Mouse (Mus musculus) testis, adult 2 months (tissue): ENCODE measurements around the gene Lhpp. TPM values are rescaled to one million over a fixed set of nuclear protein-coding genes. Genes with fewer than 3 reads are reported as not detected.
"Not testable (repeated sequence)": the region's sequence is repeated elsewhere in the genome, so short reads cannot be mapped to it uniquely, and the experiment has no call there.

ENCODE experiments used
- H3K27ac ChIP-seq: fragments of 200-500 bp; 2 replicates; pipeline ENCODE4 v1.5.1; 2012; ENCODE audit warnings: low read depth, low read length; ENCODE audit not compliant: control insufficient read depth, insufficient read depth
- H3K27me3 ChIP-seq: fragments of 200-500 bp; 2 replicates; pipeline ENCODE4 v1.6.1; 2012; ENCODE audit warnings: mild to moderate bottlenecking, low read length, moderate library complexity; ENCODE audit not compliant: control insufficient read depth, insufficient read depth
- H3K36me3 ChIP-seq: fragments of 200-500 bp; 2 replicates; pipeline ENCODE4 v1.6.1; 2012; ENCODE audit warnings: mild to moderate bottlenecking, low read length; ENCODE audit not compliant: control insufficient read depth, insufficient read depth
- H3K4me1 ChIP-seq: fragments of 200-500 bp; 2 replicates; pipeline ENCODE4 v1.6.1; 2012; ENCODE audit warnings: low read length; ENCODE audit not compliant: control insufficient read depth, insufficient read depth
- H3K4me3 ChIP-seq: fragments of 200-500 bp; 2 replicates; pipeline ENCODE4 v1.5.1; 2012; ENCODE audit warnings: low read depth, mild to moderate bottlenecking, low read length, moderate library complexity, mixed read lengths; ENCODE audit not compliant: control insufficient read depth
- CTCF ChIP-seq: fragments of 200-500 bp; IDR thresholded peaks from 2 replicates; pipeline ENCODE4 v1.5.1; 2012; ENCODE audit warnings: low read depth, mild to moderate bottlenecking, inconsistent platforms, low read length, moderate library complexity; ENCODE audit not compliant: control insufficient read depth, insufficient read depth, insufficient replicate concordance
- POLR2A ChIP-seq: fragments of 200-500 bp; IDR thresholded peaks from 2 replicates; pipeline ENCODE4 v1.6.1; 2012; ENCODE audit warnings: low read depth, mild to moderate bottlenecking, inconsistent platforms, low read length, moderate library complexity; ENCODE audit not compliant: control insufficient read depth
- polyA plus RNA-seq: library from polyadenylated mRNA; depleted of rRNA; stranded (reverse); fragments of >200 nt; gene quantifications from 2 replicates; pipeline ENCODE4 v1.2.3, GENCODE M21; 2012

The Lhpp gene
- polyA plus RNA-seq, 1 experiment, result 7.3 TPM

DNA sequence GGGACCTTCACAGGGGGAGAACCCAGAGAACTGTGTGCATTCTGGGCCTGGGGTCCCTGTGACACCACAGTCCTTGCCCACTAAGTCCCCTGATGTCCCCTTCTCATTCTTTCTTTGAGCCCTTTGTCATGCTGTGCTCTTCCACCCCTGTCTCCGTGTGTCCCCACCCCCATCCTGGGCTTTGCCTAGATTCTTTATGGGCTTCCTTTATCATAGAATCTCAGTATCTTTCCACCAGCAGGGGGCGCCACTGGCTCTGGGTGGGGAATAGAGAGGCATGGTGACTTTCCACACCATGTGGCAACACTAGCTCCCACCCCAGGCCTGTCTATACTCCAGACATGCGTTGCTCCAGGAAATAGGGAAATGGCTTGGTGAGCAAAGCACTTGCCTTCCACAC lies 46.1 kb downstream of the Lhpp start:
- Histone ChIP-seq H3K4me1 (peaks cover 2% of the 10 kb centered on the region), H3K27ac (no peak overlapping the region), H3K4me3 (no peak overlapping the region), H3K27me3 (no peaks in the 10 kb centered on the region), H3K36me3 (no peaks in the 10 kb centered on the region)
- TF ChIP-seq POLR2A (no peak), CTCF (peak; percentile 69)

DNA sequence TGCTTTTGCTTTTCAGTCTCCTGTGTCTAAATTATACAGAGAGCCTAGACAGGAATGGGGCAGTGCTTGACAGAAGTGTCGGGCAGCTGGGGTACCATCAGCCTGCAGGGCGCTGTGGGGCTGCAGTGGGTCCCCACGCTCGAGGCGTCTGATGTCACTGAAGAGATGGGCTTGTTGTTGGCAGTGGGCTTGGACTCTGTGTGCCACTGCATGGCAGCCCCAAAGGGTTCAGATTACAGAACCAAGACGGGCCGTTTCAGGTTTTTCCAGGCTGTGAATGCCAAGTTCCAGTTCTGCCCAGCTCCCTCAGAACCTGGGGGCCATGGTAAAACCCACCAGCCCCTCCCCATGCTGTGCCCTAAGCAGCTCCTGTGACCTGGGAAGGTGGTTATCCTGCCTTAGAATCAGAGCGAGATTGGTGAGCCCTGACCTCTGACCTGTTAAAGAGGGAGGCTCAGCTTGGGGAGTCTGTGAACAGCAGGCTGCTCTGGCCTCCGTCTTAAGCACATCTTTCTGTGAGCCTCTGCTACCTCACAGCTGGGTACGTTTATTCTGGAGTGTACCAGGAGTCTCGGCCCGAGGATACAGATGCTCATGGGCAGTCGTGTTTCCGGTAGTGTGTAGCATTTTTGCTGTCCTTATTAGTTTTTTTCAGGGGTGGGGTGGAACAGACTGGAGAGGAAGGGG lies 47.1 kb downstream of the Lhpp start:
- H3K27me3 ChIP-seq, result no peaks in the 10 kb centered on the region
- TF ChIP-seq CTCF (no peak), POLR2A (no peak)
- no peaks in the 10 kb centered on the region for H3K36me3 ChIP-seq
- H3K4me3 ChIP-seq, result no peak overlapping the region
- peaks cover 2% of the 10 kb centered on the region for H3K4me1 ChIP-seq
- no peak overlapping the region for H3K27ac ChIP-seq

DNA sequence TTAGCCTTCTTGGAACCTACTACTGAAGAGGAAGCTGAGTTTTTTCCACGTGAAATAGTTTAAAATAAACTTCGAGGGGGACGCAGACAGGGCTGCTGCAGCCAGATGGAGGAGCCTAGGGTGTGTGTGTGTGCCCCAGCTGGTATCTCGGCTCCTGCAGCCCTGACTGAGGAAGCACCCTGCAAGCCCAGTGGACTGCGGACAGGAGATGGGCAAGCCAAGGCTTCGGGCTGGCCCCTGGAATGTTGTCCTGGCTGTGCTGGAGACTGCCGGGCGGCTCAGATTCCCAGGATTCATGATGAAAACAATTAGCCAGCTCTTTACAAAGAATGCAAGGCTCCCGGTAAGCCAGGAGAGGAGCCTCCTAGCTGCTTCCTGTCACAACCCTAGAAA lies 47.6 kb downstream of the Lhpp start:
- no peak overlapping the region for H3K4me3 ChIP-seq
- peaks cover 2% of the 10 kb centered on the region for H3K4me1 ChIP-seq
- TF ChIP-seq CTCF, result no peak
- TF ChIP-seq POLR2A, result no peak
- H3K36me3 ChIP-seq, result no peaks in the 10 kb centered on the region
- no peaks in the 10 kb centered on the region for H3K27me3 ChIP-seq
- no peak overlapping the region for H3K27ac ChIP-seq

DNA sequence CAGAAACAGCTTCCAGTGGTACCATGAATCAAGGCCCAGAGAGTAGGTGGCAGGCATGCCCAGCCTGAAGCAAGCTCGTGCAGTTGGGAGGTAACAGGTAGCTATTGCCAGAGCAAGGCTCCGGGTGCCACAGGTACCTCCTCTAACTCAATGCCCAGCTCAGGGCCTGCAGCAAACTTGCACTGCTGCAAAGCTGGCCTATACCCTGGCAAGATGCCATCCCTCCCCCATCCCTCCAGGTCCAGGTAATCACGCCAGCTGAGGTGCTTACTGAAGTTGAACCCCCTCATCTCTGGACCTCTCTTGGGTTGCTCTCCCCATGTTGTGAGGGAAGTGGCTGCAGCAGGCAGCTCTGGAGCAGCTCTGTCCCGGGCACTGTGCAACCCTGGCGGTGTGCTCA lies 48.2 kb downstream of the Lhpp start:
- Histone ChIP-seq H3K4me1 (peaks cover 2% of the 10 kb centered on the region), H3K36me3 (no peaks in the 10 kb centered on the region), H3K4me3 (no peak overlapping the region), H3K27me3 (no peaks in the 10 kb centered on the region), H3K27ac (no peak overlapping the region)
- TF ChIP-seq POLR2A, result no peak
- TF ChIP-seq CTCF, result no peak

DNA sequence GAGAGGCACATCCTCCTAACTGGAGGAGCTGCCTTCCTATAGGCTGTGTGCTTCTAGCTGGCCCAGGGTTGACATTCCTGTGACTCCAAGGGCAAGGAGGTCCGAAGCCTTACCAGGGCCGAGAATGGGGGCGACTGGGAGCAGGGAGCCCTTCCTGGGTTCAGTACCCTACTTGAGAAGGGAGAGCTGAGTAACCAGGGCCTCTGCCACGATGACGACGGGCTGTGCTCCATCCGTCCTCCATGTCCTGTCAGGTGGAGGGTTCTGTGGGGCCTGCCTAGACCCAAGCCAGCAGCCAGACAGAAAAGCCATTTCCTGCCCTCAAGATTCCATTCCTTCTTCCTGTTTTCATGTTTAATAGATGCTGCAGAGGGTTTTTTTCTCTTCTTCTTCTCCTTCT lies 49.2 kb downstream of the Lhpp start:
- no peak overlapping the region for H3K4me3 ChIP-seq
- H3K36me3 ChIP-seq, result no peaks in the 10 kb centered on the region
- H3K27me3 ChIP-seq, result no peaks in the 10 kb centered on the region
- no peak overlapping the region for H3K27ac ChIP-seq
- TF ChIP-seq CTCF (no peak), POLR2A (no peak)
- peaks cover 2% of the 10 kb centered on the region for H3K4me1 ChIP-seq

DNA sequence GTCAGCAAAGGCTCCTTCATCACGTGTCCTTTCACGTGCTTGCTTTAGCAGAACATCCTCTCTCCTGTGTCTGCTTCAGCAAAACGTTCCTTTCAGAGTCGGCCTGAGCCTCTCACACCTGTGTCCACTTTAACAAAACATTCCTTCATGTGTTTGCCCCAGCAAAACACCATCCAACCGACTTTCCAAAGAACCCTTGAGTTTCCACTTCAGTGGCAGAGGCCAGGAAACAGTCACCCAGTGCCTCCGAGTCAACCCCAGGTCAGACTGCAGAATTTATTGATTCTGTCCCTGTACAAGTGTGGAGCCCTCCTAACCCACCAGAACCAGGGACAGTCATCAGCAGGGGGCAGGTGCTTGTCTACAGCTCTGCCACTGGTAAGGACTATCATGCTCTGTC lies 52.4 kb downstream of the Lhpp start:
- H3K27ac ChIP-seq, result not testable (repeated sequence)

DNA sequence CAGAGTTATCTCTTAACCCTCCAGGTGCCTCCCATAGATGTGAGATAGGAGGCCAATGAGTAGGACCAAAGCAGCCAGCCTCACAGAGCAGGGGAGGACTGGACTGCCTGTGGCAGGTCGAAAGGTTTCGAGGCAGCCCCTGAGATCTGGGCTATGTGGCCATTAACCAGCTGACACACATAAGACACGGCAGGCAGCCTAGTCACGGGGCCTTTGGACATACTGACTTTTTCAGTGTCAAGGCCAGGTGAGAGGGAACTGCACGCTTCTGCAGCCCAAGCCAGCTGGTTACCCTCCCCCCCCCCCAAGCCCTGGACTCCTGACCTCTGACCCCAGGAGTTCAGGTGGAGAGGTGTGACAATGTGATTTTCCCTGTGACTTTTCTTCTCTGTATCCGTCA lies 54.4 kb downstream of the Lhpp start:
- H3K27me3 ChIP-seq, result no peaks in the 10 kb centered on the region
- H3K36me3 ChIP-seq, result no peaks in the 10 kb centered on the region
- H3K27ac ChIP-seq, result no peak overlapping the region
- no peak overlapping the region for H3K4me3 ChIP-seq
- H3K4me1 ChIP-seq, result no peaks in the 10 kb centered on the region; the same call in 1 of the 2 replicates
- TF ChIP-seq POLR2A, result no peak

More for the DNA sequence above, 52.4 kb downstream of the Lhpp start:
- H3K4me3 ChIP-seq, H3K27me3 ChIP-seq, H3K4me1 ChIP-seq, H3K36me3 ChIP-seq: not testable (repeated sequence)
